Mouse (Mus musculus) granulocyte monocyte progenitor cell, adult 5-6 weeks (primary cell): ENCODE data around the gene Adamts7. TPM values are rescaled to one million over a fixed set of nuclear protein-coding genes. Genes with fewer than 3 reads are reported as not detected.

Experiments used
- ATAC-seq: replicated peaks from 2 replicates; pipeline ENCODE4 v1.8.0; 2016; ENCODE audit warnings: mild to moderate bottlenecking, moderate TSS enrichment, inconsistent platforms; ENCODE audit not compliant: poor library complexity, severe bottlenecking
- total RNA-seq, 2 experiments: library from RNA; stranded (forward) in 1 of 2; stranded (reverse) in 1 of 2; fragments of 200-712, 200-1000 nt in 1 of 2; fragments of >200 nt in 1 of 2; fragmentation: Nextera tagmentation in 1 of 2; gene quantifications; 2 replicates each; pipeline ENCODE4 v1.2.3; 2014 to 2017

Adamts7 gene
- total RNA-seq, 2 experiments from 2014 or later = 0.21 to 2.4 TPM

DNA sequence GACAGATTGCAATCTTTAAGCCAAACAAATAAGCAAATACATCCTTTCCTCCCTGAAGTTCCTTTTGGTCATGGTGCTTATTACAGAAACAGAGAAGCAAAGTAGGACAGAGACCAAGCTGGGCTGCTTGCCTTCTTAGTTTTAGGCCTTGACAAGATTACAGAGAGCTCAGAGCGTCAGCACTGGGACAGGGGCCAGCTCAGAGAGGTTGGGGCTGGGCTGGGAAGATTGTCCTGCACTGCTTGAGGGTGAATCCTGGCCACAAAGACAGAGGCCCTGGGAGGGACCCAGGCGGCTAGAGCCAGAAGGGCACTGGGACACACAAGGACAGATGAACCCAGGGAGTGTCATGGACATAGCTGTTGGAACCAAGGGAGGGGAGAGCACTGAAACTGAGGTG is 17.1 kb upstream of the Adamts7 start:
- no peak for ATAC-seq

DNA sequence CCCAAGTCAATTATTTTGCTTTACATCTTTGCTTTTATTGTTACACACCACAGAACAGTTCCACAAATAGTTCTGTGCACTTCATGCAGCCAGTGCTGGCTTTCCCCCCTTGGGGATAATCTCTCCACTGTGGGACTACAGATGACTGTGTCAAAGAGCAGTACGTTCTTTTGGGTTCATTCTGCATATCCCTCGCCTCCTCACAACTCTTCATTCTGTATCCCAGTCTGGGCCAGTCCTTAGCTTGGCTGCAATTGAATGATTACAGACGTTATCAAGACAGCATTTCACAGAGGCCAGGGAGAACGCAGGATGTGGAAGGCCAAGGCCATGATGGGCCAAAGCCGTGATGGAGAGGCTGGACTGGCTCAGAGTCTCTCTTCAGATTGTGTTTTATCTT is 16.0 kb upstream of the Adamts7 start:
- no peak for ATAC-seq

DNA sequence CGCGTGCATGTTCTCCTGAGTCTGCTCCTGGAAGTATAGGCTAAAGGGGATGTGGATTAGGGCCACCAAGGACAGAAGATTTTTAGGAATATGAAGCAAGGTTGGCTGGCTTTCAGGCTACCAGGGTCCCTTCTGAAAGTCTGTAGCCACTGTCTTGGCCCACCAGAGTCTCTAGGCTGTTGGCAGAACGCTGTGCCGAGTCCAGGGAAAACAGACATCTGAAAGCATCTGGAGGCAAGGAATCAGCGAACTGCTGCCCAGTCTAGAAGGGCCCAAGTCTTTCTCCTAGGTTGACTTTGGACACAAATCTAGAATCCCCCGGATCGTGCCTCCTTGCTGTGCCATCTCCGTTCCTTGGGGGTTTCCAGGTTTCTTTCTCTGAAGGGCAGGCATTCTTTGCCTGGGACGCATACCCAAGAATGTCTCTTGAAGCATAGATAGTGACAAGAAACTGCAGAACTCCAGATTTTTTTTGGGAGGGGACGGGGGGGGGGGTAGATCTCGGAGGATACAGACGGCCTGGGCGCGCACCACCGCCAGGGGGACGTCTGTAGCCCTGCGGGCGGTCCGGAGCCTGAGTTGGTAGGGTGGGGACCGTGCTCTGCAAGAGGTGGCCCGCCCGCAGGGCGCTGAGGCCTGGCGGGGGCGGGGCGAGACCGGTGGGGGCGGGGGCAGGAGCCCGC is 485 bp upstream of the Adamts7 start:
- peak; percentile 91 for ATAC-seq

DNA sequence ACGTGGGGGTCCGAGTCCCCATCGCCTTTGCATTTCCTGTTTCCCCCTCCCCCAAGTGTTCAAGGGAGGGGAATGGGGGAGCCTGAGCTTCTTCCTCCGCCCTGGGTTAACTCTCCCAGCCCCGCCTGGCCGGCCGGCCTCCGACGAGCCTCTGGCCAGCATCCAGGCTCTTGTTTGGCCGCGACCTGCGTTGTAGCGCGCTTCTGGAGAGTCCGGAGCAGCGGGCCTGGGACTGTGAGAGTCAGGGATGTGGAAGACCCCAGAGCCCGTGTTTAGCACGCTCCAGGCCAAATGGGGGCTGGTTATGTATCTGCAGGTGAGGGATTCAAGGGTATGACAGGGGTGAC is 853 bp downstream of the Adamts7 start:
- ATAC-seq = peak; percentile 20

DNA sequence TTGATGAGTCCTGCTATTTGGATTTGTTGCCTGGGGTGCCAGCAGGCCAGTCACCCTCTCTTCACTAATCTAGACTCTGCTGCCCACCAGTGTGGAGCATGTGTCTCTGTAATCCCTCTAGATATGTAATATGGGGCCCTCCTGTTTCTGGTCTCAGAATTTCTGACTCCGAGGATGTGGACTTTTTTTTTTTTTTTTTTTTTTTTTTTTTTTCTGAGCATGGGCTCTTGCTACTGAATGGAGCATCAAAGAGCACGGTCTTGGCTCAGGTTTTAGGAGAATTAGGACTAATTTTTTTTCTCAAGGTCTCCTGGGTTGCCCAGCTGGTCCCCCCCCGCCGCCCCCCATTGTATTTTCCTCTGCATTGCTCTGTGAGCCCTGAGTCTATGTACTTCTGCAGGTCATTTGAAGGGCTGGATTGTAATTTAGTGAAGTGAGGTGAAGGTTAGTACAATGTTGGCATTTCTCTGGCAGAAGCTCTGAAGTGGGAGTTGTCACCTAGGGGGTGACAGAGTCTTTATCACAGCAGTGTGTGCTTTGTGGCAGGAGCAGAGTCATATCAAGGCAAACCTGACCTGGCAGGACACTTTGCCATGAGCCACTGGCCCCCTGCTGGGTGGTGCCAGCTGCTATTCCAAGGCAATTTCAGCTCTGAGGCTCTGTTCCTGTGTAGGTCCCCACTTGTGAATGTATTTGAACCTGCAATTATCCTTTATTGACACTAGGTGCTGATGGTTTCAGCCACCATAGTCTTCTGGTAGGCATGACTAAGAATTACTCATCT is 2.0 kb downstream of the Adamts7 start:
- ATAC-seq = no peak

DNA sequence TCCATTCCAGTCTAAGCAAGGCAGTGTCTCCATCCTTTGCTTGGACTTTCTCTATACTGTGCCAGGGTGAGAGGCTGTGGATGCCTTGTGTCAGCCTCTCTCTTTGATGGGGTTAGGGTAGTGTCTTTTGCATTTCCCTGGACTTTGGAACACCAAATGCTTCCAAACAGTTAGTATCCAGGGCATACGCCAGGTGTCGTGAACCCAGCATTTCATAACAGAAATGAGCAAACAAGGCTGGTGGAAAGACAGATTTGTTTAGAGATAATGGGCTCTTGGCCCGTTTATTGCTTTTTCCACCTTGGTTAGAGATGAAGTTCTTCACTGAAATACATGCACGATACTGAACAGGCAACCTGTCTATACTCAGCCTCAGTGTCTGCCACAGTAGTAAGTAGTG is 2.7 kb downstream of the Adamts7 start:
- no peak for ATAC-seq

DNA sequence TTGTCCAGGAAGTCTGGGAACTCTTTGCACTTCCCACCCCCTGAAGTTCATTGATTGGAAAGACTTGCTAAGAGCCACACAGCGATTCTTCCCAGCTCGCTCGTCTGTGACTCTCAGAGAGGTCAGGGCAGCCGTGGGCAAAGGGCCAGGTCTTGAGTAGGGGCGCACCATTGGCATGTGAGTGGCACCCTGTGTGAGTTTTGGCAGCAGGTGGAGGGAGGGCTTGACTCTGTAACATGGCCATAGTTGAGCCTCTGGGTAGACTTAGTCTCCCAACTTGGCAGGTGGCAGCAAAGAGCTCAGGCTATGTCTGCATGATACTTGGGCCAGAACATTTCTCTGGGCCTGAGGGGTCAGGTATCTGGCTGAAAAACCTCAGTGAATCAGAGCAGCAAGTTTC is 3.7 kb downstream of the Adamts7 start:
- no peak for ATAC-seq

DNA sequence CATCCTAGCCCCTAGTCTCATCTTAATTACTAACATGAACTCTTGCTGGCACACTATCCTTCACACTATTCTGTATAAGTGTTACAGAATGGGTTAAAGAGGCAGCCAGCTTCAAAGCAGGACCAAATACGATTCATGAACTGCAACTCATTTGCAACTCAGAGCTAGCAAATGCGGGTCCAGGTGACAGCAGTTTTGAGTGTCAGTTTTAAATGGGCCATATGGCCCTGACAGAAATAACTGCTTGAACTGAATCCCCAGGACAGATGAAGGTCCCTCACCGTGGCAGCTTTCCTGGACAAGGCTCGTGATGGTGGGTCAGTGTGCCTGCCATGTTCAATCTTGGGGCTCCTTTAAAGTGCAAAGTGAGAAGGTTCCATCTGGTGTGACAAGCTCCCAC is 7.1 kb downstream of the Adamts7 start:
- ATAC-seq = no peak

DNA sequence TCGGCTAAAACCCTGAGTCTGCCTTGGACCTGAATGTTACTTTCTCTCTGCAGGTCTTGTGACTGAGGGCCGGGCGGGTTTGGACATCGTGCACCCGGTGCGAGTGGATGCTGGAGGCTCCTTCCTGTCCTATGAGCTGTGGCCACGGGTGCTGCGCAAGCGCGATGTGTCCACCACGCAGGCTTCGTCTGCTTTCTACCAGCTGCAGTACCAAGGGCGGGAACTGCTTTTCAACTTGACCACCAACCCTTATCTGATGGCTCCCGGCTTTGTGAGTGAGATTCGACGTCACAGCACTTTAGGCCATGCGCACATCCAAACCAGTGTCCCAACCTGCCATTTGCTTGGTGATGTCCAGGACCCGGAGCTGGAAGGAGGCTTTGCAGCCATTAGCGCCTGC is 8.6 kb downstream of the Adamts7 start:
- no peak for ATAC-seq

DNA sequence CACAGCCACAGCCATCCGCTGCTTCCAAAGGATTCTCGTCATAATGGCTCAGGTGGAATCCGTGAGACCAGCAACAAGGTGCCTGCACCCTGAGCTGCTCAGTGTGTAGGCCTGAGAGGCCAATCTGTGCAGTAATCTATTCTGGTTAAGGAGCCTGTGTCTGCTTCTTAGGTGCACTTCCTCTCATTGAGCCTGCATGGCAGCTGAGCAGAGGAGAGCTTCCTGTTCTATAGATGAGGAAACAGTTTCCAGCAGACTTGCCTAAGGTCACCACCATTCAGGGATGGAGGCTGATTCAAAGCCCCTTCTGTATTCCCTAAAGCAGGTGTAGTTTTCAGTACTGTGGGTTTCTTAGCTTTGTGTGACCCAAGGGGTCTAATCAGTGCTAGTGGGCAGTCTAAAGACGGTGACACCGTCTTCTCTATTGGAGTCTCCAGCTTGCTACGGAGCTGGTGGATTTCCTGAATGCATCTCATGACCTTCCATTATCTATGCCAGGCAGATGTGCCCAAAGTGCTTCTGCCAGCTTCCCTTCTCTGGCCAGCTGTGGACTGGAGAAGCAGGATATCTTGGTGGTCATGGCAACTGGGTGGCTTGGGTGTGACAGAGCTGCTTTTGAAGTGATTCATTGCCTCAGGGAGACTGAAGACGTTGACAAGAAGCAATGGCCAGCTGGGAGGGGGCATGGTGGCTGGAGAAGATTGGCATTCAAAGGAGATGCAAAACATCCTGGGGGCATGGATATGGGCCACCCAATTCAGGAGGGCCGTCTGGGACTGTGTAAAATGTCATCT is 9.9 kb downstream of the Adamts7 start:
- ATAC-seq = peak; percentile 89

DNA sequence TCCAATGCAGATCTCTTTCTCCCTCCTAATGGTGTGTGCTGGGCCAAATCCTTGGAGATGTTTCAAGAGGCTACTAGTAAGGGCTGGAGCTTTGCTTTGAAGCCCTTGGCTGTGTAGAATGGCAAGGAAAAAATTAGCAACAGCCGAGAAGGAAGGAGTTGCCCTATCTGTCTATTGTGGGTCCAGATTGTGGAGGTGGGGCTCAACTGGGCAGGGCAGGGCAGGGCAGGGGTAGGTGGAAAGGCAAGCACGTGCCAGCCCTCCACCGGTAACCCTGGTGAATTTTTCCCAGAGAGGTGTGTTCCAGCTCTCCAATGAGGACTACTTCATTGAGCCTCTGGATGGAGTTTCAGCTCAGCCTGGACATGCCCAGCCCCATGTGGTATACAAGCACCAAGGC is 10.5 kb downstream of the Adamts7 start:
- ATAC-seq = no peak

DNA sequence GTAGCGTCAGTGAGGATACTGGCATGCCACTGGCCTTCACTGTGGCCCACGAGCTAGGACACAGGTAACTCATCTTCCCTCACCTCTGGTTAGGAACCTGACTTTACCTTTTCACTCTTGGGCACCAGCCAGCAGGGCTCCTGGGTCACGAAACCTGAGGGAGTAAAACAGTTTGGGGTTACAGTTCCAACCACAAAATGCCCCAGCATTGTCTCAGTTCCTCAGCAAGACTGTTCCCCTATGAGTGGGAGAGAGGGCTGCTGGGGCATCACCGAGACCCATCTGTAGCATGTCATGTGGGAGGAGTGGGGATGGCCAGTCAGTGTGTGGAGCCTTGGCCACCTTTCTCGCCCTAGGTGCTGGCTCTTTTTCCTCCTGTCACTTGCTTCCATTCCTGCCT is 16.5 kb downstream of the Adamts7 start:
- ATAC-seq = no peak

DNA sequence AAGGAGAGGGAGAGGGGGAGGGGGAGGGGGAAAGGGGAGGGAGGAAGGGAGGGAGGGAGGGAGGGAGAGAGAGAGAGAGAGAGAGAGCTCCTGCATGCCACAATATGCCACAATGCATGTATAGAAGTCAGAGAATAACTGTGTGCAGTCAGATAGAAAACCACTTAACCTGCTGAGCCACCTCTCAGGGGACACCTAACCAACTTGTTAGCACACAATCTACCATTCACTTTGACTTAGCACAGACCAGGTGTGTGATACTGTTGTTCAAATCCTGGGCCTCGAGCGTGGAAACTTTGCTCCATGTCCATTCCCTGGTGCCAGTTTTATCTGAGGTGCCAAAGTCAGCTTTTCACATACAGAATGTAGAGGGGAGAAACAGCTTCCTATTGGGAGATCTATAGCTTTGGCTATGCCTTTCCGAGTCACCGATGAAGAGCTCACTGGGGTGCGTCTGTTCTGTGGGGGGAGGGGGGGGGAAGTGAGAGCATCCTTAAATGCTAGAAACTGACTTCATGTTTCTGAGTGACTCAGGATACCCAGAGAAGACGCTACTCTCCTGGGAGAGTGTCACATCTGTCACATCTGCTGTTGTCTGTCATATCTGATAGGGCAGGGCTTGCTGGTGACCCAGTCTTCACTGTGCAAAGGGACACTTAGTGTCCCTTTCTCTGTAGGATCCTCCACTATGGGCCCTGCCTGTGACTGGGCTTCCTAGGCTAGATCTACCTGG is 19.0 kb downstream of the Adamts7 start:
- no peak for ATAC-seq

DNA sequence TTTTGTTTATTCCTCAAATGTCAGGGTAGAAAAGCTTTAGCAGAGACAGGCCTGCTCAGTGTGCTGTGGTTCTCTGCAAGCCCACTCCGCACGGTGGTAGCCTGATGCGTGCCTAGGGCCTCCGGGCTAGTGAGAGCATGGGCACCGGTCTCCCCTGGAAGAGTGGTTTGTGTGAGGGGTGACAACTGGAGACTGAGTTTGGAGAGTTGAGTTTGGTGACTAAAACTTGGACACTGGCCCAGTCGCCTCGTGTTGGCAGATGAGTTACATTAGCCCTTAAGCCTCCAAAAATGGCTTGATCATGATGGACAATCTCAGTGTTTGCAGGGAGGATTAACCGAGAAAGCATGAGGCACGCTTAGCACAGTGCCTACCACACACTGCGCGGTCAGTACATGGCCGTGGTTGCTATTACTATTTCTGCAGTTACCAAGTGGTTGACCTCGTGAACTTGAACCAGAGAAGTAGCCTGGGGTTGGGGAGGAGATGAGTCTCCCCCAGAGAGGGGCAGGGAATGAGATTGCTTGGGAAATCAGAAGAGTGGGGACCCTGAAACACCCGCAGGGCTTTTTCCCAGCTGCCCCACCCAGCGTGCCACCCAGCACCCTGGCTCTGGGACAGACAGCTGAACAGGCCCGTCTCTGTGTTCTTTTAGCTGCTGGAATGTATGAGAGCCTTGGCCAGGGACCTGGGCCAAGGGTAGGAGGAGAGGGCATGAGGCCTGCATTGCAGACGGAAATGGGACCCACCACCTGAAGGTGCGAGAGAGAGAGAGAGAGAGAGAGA is 20.0 kb downstream of the Adamts7 start:
- no peak for ATAC-seq

DNA sequence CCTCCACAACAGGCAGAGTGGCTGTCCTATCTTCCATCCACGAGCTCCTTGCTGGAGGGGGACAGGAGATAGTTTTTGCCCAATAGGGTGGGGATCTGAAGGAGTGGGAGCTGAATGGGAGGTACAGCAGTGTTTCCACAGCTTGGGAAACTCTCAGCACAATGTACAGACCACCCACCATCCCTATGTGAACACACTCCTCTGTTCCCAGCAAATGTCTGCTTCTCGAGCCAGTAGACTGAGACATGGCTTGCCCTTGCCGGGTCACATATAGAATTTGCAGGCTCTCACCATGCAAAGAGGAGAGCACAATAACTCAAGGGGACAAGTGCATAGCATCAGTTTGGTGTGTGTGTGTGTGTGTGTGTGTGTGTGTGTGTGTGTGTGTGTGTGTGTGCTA is 20.7 kb downstream of the Adamts7 start:
- ATAC-seq = no peak

DNA sequence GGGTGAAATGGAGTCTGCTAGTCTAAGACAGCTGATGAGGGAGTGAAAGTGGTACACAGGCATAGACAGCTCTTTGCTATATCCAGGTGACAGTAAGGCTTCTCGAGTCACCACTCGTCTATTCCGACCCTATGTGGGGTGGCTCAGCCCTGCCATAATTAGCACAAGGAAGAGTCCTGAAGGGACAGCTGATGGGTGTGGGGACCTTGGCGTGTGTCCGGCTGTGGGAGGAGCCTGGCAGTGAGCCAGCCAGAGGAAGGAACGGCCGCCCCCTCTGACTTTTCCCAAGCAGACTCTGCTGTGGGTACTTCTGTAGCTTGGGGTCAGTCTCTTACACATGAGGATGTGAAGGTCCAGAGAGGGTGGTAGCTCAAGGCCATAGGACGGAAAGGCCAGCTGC is 21.2 kb downstream of the Adamts7 start:
- 0 out of 2 replicates have a peak, but pooled peaks have one; percentile 3 for ATAC-seq

DNA sequence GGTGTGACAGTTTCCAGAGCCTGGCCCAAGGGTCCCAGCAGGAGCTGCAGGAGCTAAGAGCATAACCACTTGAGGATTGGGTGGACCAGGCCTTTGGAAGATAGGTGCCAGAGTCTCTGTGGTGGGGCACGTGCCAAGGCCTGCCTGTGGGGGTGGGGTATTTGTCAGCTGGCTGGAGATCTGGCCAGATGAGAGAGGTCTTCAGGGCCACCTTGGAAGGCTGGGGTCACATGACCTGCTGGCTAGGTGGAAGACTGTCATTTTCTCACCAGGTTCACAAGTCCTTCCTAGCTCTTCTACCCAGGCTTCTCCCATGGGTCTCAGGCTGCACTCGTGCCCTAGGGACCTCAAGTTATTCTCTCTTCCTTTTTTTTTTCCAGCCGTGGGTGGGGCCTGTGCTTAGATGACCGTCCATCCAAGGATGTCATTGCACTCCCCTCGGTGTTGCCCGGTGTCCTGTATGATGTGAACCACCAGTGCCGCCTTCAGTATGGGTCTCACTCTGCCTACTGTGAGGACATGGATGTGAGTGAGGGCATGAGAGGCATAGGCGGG is 22.6 kb downstream of the Adamts7 start:
- ATAC-seq = peak; percentile 36

DNA sequence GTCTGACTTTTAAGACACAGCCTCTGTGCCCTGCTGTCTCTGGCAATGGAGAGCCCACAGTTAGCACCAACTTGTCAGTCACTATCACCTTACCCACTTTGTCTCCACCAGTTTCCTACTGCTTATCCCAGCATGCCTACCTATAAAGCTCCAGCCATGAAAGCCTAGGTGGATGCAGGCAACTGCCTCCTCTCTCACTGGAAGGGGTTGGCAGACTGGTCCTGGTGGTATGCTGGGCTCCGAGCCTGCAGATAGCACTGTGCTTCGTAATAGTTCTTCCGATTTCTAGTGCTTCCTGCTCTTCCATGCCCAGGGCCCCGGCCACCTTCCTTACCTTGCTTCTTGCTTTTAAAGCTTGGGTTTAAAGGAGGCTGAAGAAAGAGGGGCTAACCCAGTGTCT is 26.0 kb downstream of the Adamts7 start:
- ATAC-seq = no peak

DNA sequence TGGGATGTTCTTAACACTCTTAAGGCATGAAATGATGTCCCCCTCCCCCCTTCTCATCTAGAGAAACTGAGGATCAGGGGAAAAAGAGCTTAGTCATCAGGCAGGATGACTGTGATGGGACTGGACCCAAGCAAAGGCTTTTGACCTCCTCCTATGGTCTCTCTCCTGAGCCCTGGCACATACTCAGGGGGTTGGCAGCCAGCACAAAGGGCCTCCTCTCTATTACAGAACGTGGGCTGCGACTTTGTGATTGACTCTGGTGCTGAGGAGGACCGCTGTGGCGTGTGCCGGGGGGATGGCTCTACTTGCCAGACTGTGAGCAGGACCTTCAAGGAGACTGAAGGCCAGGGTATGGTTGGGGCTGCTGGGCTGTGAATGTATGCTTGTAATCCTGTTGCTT is 26.5 kb downstream of the Adamts7 start:
- no peak for ATAC-seq

DNA sequence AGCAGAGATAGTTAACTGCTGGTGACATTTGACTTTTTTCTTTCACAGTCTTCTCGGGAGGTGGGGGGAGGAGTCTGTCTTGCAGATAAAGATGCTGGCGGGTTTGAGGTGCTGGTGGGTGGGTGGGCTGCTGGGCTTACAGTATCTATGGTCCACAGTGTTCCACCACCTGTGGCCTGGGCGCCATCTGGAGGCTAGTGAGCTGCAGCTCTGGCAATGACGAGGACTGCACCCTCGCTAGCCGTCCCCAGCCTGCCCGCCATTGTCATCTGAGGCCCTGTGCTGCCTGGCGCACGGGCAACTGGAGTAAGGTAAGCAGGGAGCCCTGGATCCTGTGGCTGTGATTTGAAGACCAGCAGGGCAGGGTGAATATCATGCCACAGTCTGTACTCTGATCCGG is 32.1 kb downstream of the Adamts7 start:
- ATAC-seq = no peak
